In the genomic region with DNA sequence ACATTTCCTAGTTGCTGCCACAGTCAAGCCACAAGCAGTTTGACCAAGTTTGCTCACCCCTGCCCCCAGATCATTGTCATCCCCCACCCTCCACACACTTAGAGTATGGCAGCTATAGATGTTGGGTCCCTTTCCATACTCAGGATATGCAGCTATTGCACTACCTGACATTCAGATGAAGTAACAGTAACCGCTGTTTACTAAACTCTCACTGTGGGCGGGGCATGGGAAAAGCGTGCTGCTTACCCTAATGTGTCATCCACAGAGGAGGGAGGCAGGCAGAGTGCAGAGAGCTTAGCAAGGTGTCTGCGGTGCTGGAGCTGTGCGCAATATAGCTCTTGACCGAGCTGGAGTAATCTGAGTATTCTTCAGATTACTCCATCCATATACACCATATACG, we compare ENCODE assay signal across 24 mouse cellular contexts. TPM values are rescaled to one million over a fixed set of nuclear protein-coding genes. Genes with fewer than 3 reads are reported as not detected.
DNase-seq lines count a peak whose midpoint lies in the region; ATAC-seq and TF ChIP-seq lines count a peak whose summit lies in the region.
"Had no signal": no experiment of that assay in that cellular context is flagged by ENCODE, and none has a peak within 500 bp of the region (broad histone marks: within the 10 kb centered on the region; RNA-seq: fewer than 3 reads in every experiment).

No protein-coding gene starts in this region.

- H3K4me1 ChIP-seq in midbrain, postnatal 0 days (ENCODE audit: insufficient read depth, low read length), result 0 out of 2 replicates have a peak, but pooled peaks cover 5% of the 10 kb centered on the region

- no peaks in the 10 kb centered on the region for H3K27me3 ChIP-seq in midbrain, postnatal 0 days (ENCODE audit: insufficient read depth, low read length)
- H3K27me3 ChIP-seq: forebrain, embryonic 15.5 days; neural tube, embryonic 15.5 days had no signal

- no peak overlapping the region for H3K4me3 ChIP-seq in midbrain, postnatal 0 days (ENCODE audit: low read depth, low read length)
- H3K4me3 ChIP-seq: embryonic facial prominence, embryonic 12.5 days; forebrain, embryonic 15.5 days; kidney, embryonic 15.5 days; midbrain, embryonic 10.5 days; neural tube, embryonic 15.5 days had no signal

- no peaks in the 10 kb centered on the region for H3K9me3 ChIP-seq in midbrain, postnatal 0 days (ENCODE audit: low read length)
- H3K9me3 ChIP-seq: embryonic facial prominence, embryonic 12.5 days; forebrain, embryonic 15.5 days; kidney, embryonic 15.5 days; midbrain, embryonic 10.5 days; neural tube, embryonic 15.5 days had no signal

- peak; percentile 83 for DNase-seq in heart, adult 11 months
- DNase-seq in heart, postnatal 4 days, result no peak
- peak; percentile 54 for DNase-seq in CD4-positive, CD25-positive, alpha-beta regulatory T cell, adult 2 months (ENCODE audit: low read depth, low spot score)
- DNase-seq in neural tube, embryonic 10.5 days (ENCODE audit: extremely low spot score, low spot score), result no peak
- no peak for DNase-seq in midbrain, postnatal 0 days (ENCODE audit: low spot score)
- DNase-seq in gastrocnemius, adult 8-10 months (ENCODE audit: low spot score in 2 of 2), result no peak
- DNase-seq: B cell, adult 2 months; cerebellum, adult 9-11 months; heart, postnatal 10 days; kidney, postnatal 4 days; liver; right cerebral cortex, postnatal 25 days had no signal

- H3K36me3 ChIP-seq in midbrain, postnatal 0 days (ENCODE audit: insufficient read depth, low read length), result no peaks in the 10 kb centered on the region
- H3K36me3 ChIP-seq: embryonic facial prominence, embryonic 12.5 days; forebrain, embryonic 15.5 days; kidney, embryonic 15.5 days; midbrain, embryonic 10.5 days; neural tube, embryonic 15.5 days had no signal

- H3K4me2 ChIP-seq in midbrain, postnatal 0 days (ENCODE audit: low read depth, low read length, poor library complexity, severe bottlenecking), result no peak overlapping the region
- H3K4me2 ChIP-seq: embryonic facial prominence, embryonic 12.5 days; forebrain, embryonic 15.5 days; heart, embryonic 11.5 days; hindbrain, embryonic 14.5 days; kidney, embryonic 15.5 days; neural tube, embryonic 15.5 days had no signal

- no peak for TF ChIP-seq CTCF in midbrain, postnatal 0 days (IDR thresholded peaks at IDR 0.05)

- 97% methylated on average over 7 of the region's 7 CpGs for WGBS in midbrain, postnatal 0 days

- H3K27ac ChIP-seq in midbrain, postnatal 0 days (ENCODE audit: low read depth, low read length), result no peak overlapping the region
- H3K27ac ChIP-seq: embryonic facial prominence, embryonic 12.5 days; forebrain, embryonic 15.5 days; hindbrain, embryonic 14.5 days; kidney, embryonic 15.5 days; midbrain, embryonic 10.5 days; neural tube, embryonic 15.5 days; stomach, postnatal 0 days had no signal

- peak; percentile 44; the same call in 1 of the 2 replicates for ATAC-seq in erythroblast, adult 5-6 weeks (replicated peaks; ENCODE audit: low FRiP score, poor library complexity, severe bottlenecking)
- ATAC-seq in megakaryocyte progenitor cell, adult 5-6 weeks (replicated peaks; ENCODE audit: poor library complexity), result peak; percentile 27
- no peak for ATAC-seq in midbrain, postnatal 0 days (ENCODE audit: low FRiP score)
- ATAC-seq: forebrain, embryonic 15.5 days; lung, postnatal 0 days; Patski had no signal

- no peak overlapping the region for H3K9ac ChIP-seq in midbrain, postnatal 0 days (replicated peaks; ENCODE audit: low read length, poor library complexity, severe bottlenecking)
- H3K9ac ChIP-seq: embryonic facial prominence, embryonic 12.5 days; forebrain, embryonic 15.5 days; hindbrain, embryonic 14.5 days; kidney, embryonic 15.5 days; neural tube, embryonic 15.5 days had no signal

RNA-seq across cellular contexts. Expression of a gene that starts 4.2 kb away (rescaled TPM):
- total RNA-seq in heart, postnatal 4 days (2021), result 10 to 100 TPM; 14.2 to 15.1 TPM
- 97.0 and 109 TPM in 2 replicates for total RNA-seq in erythroblast, adult 5-6 weeks (2015; ENCODE audit: low replicate concordance)
- 129 and 135 TPM in 2 replicates for total RNA-seq in erythroblast, adult 5-6 weeks (2017; ENCODE audit: low replicate concordance)
- total RNA-seq in megakaryocyte progenitor cell, adult 5-6 weeks (2015), result 25.0 and 29.6 TPM in 2 replicates
- total RNA-seq in megakaryocyte progenitor cell, adult 5-6 weeks (2017), result 28.1 and 28.5 TPM in 2 replicates
- 43.2 and 52.1 TPM in 2 replicates for total RNA-seq in midbrain, postnatal 0 days (2014; rRNA removed)
- 7.1 and 8.8 TPM in 2 replicates for polyA plus RNA-seq in midbrain, postnatal 0 days (2015; fragmentation: Nextera tagmentation; extraction: Ambion mirVana)
- 10 to 100 TPM; 29.8 to 45.2 (median 39.3) TPM for total RNA-seq in gastrocnemius, adult 8-10 months (2022)
- polyA plus RNA-seq: Patski had no signal

Comparison
In these comparisons a context has a peak if more than half of its experiments do, and no peak if none do; other contexts are left out.
1. DNase-seq: peak in heart, adult 11 months (single experiment) and CD4-positive, CD25-positive, alpha-beta regulatory T cell, adult 2 months (single experiment); none in heart, postnatal 4 days (single experiment), neural tube, embryonic 10.5 days (single experiment), midbrain, postnatal 0 days (single experiment) and gastrocnemius, adult 8-10 months (0 of 2).